Mouse (Mus musculus) ES-E14 (cell line): ENCODE results near the gene Orc5.

Source experiments
- CHD2 ChIP-seq: IDR thresholded peaks from 2 replicates; pipeline ENCODE4 v1.6.1; 2014; ENCODE audit warnings: mild to moderate bottlenecking, low read depth, low read length, inconsistent platforms
- HCFC1 ChIP-seq: IDR thresholded peaks from 2 replicates; pipeline ENCODE4 v1.6.1; 2012; ENCODE audit warnings: low read length, inconsistent platforms, borderline replicate concordance; ENCODE audit not compliant: insufficient read depth
- MAFK ChIP-seq: IDR thresholded peaks from 2 replicates; pipeline ENCODE4 v1.6.1; 2014; ENCODE audit warnings: mild to moderate bottlenecking, low read depth, low read length, inconsistent platforms; ENCODE audit not compliant: insufficient read depth
- ZC3H11A ChIP-seq: IDR thresholded peaks from 2 replicates; pipeline ENCODE4 v1.6.1; 2012; ENCODE audit warnings: low read depth, mild to moderate bottlenecking, inconsistent platforms, low read length, borderline replicate concordance
- ZNF384 ChIP-seq: IDR thresholded peaks from 2 replicates; pipeline ENCODE4 v1.6.1; 2012; ENCODE audit warnings: low read depth, low read length, inconsistent platforms

- TF ChIP-seq CHD2 = no peak
- TF ChIP-seq MAFK = no peak
- TF ChIP-seq ZNF384 = no peak
- TF ChIP-seq HCFC1 = no peak
- no peak for TF ChIP-seq ZC3H11A
These were observed 7.4 kb upstream of the Orc5 start for GRCm38 (mm10) chr5:22557491-22558113.
